Mouse (Mus musculus) testis, adult 2 months (tissue): ENCODE data around the gene H3f3b.

Experiments
- CTCF ChIP-seq: fragments of 200-500 bp; IDR thresholded peaks from 2 replicates; pipeline ENCODE4 v1.5.1; 2012; ENCODE audit warnings: low read depth, mild to moderate bottlenecking, inconsistent platforms, low read length, moderate library complexity; ENCODE audit not compliant: control insufficient read depth, insufficient read depth, insufficient replicate concordance
- POLR2A ChIP-seq: fragments of 200-500 bp; IDR thresholded peaks from 2 replicates; pipeline ENCODE4 v1.6.1; 2012; ENCODE audit warnings: low read depth, mild to moderate bottlenecking, inconsistent platforms, low read length, moderate library complexity; ENCODE audit not compliant: control insufficient read depth

DNA sequence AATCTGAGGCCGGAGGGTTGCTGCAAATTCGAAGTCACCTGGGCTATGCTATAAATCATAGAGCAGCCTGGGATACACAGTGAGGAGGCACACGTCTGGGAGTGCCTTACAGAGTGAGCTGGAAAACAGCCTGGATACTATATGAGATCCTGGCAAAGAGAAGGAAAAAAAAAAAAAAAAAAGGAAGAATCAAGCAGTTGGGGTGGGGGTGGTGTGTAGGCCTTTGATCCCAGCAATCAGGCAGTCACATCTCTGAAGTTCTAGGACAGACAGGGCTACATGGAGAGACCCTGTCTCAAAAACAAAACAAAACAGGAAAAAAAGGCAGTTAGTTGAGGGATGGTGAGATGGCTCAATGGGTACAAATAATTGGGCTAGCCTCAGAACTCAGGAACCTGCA, 8.9 kb upstream of the H3f3b start:
- TF ChIP-seq POLR2A (no peak), CTCF (no peak)
